Mouse (Mus musculus) left cerebral cortex, adult 9 months (tissue): ENCODE results near the gene Morc1.
A peak's percentile ranks its signal among the peaks of the same experiment; 100 is the strongest.

Experiments used
- DNase-seq, 2 experiments: peaks; one replicate each; pipeline ENCODE4 v3.0.0; 2022; ENCODE audit warnings: low spot score in 2 of 2

Morc1 gene

DNA sequence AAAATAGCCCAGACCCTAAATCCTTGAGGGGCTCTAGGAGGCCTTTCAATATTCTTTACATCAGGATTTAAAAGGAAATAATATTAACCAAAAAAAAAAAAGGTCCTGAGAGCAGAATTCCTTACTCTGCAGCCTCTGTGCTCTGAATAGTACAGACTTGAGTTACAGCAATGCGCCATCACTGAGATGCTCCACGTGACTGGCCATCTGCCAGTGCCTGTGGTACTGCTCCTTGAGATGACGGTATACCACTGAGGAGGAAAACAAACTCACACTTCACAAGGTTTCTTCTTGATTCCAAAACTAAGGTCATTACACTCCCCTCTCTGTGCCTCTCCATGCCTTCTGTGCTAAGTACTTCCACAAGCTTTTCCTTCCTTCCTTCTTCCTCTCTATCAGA is 195.1 kb downstream of the Morc1 start:
- no peak for DNase-seq

DNA sequence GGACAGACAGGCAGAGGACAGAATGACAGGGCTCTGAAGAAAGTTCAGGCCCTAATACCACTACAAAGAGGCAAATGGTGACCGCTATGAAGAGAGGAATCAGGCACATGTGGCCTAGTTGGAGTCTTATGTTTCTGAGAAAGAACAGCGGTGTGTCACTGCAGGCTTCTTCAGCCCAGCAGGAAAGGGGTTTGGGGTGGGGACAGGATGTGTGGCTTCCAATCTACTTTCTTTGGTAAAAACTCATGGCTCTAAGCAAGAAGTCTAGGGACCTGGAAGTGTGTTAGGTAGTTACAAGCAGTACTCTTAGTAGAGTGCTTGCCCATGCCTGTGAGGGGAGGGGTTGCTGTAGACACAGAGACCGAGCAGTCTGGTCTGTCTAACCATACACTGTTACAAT is 196.3 kb downstream of the Morc1 start:
- DNase-seq = no peak

DNA sequence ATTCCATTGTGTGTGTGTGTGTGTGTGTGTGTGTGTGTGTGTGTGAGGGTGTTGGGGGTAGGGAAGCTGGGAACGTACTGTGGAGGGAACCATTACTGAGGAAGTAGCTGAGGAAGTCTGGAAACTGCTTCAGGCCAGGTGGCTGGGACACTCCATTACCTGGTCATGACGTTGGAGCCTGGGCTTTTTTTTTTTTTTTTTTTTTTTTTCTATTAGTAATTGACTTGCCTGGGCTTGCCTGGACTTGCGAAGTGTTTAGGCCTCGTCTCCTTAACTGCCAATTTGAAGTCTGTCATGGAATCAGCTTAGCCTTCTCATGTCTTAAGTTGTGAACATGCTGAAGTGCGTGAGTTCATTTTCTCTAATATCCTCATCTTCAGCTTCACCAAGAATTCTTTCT is 198.7 kb downstream of the Morc1 start:
- no peak for DNase-seq

- no peak for DNase-seq
Observed at GRCm38 (mm10) chr16:48630466-48630865, 199.4 kb downstream of the Morc1 start.

GRCm38 (mm10) chr16:48632351-48632750 is 201.3 kb downstream of the Morc1 start:
- DNase-seq = no peak

GRCm38 (mm10) chr16:48646246-48646645 is 215.2 kb downstream of the Morc1 start:
- no peak for DNase-seq

DNA sequence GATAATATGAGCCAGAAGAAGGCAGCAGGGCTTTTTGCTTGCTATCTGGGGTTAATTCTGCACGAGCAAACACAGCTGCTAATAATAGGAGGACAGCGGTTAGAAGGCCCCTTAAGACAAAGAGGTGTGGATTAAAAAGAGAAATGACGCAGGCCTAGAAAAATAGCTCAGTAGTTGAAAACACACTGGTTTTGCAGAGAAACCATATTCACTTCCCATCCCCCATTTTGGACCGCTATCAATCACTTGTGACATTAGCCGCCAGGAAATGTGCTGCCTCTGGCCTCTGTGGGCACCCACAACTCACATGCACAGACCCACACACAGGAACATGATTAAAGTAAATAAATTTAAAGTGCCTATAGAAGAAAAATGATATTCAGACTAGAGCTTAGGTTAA is 240.7 kb downstream of the Morc1 start:
- DNase-seq = no peak

- no peak for DNase-seq
Observed at GRCm38 (mm10) chr16:48672664-48673063, 241.6 kb downstream of the Morc1 start.

- peak in 1 of 2 experiments; percentile 76 for DNase-seq
Observed at GRCm38 (mm10) chr16:48675607-48676006, 244.6 kb downstream of the Morc1 start.

- DNase-seq = no peak
Observed at GRCm38 (mm10) chr16:48676205-48676604, 245.2 kb downstream of the Morc1 start.

DNA sequence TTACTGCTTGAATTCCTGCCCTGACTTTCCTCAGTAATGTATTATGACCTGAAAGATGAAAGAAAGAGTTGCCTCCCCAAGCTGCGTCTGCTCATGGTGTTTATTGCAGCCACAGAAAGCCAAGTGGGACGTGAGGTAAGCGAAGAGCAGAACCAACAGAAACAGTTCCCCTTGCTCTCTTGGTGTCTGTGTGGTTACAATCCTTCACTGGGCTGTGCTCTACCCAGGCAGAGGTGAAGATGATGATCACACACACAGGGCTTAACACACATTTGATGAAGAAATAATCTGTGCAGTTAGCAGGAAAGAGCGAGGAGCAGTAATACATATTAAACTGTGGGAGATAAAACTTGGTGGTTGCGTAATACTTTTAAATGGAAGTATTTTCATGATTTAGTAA is 246.3 kb downstream of the Morc1 start:
- DNase-seq = no peak

GRCm38 (mm10) chr16:48678029-48678428 is 247.0 kb downstream of the Morc1 start:
- no peak for DNase-seq
